Mouse (Mus musculus) urinary bladder, postnatal 36 days (tissue): ENCODE data around the gene Parp2.
A peak's percentile ranks its signal among the peaks of the same experiment; 100 is the strongest.
"Not testable (repeated sequence)": the region's sequence is repeated elsewhere in the genome, so short reads cannot be mapped to it uniquely, and the experiment has no call there.

Experiments used
- DNase-seq, 2 experiments: peaks; one replicate each; pipeline ENCODE4 v3.0.0; 2022; ENCODE audit warnings: low spot score in 2 of 2, mixed read lengths in 1 of 2

Gene Parp2

DNA sequence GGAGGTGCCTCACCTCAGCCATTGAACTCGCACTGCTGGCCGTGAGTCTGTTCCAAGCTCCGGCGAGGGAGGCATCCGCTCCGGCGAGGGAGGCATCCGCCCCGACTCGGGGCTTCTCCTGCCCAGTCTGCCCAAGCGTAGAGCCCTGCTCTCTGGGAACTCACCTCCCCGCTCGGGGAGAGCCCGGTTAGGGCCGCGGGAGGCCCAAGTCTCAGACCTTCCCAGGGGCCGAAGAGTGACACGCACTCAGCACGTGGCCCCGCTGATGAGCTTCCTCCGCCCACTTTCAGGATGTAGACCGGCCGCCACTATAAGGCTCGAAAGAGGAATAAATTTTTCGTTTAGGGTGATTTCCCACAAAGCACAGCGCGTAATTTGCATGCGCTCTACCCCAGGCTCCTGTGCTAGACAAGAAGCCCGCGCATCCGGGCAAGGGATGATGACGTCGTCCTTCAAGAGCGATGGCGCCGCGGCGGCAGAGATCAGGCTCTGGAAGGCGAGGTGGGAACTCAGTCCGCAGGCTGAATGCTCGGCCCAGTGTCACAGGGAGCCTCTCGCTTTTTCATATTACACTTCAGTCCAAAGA, at the start of gene Parp2, which contains the start of gene Ccnb1ip1:
TSS of gene Parp2 (plus strand) at position 355 of the 586 bp plus-strand sequence.
TSS of gene Ccnb1ip1 (minus strand) at position 246 of the 586 bp plus-strand sequence.
- DNase-seq, result peak; percentile 98 to 100

DNA sequence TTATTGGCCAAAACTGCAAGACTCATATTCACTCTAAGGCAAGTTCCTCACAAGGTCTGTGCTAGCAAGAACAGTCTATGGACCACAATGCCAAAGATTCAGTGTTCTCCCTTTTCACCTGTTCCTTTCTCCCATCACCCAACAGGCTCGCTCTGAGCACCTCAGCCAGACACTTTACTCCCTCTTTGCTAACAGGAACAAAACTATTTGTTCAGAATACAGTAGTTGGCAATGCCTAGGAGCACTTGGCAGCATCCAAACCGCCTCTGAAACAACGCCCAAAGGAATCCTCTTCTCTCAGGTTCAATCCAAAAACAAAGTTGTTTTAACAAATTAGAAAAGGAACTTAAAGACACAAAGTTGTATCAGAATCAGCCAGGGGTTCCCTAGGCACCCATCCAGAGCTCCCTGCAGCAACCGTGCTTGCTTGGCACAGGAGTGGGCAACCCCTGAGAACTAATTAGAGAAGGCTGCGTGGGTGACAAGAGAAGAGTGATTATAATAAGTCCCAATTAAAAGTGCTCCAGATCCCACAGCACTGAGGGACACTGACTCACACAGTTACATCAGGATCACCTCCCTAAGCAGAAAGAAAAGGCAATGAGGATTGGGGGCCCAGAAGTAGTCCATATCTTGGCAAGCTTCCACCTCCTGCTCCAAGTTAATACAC, 49.1 kb upstream of the Parp2 start:
- DNase-seq, result no peak

DNA sequence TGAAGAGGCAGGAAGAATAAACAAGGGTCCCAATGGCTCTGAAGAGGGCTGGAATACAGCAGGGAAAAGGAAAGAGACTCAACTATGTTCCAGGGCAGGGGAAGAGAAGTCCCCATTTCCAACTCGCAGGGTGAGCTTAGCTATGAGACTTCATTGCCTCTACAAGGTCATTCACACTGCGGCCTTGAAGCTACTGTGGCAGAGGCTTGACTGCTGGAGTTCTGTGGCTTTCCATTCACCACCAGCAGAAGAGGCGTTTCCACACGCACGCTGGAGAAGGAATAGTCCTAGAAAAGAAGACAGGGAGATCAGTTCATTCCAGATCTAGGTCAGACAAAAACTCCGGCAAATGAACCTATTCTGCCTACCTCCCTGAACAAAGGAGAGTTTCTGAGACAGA, 41.9 kb upstream of the Parp2 start:
- no peak for DNase-seq

DNA sequence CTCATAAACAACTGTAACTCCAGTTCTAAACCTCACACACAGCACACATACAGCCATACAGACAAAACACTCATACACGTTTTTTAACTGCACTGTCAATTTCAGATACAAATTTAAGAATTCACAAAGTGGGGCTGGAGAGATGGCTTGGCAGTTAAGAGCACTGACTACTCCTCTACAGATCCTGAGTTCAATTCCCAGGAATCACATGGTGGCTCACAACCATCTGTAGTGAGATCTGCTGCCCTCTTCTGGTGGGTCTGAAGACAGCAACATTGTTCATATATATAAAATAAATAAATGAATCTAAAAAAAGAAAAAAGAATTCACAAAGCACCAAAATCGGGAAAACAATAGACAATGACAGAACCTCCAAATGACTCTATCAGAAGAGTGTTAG, 36.3 kb upstream of the Parp2 start:
- no peak for DNase-seq

DNA sequence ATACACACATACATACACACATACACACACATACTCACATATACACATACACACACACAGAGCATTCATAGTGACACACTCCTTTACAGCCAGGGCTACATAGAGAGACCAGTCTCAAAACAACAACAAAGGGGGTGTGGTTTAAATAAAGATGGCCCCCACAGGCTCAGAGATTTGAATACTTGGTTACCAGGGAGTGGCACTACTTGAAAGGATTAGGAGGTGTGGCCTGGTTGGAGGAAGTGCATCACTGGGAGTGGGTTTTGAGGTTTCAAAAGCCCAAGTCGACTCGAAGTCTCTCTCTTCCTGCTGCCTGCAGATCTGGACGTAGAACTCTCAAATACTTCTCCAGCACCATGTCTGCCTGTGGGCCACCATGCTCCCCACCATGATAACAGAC, 25.5 kb upstream of the Parp2 start:
- no peak for DNase-seq

DNA sequence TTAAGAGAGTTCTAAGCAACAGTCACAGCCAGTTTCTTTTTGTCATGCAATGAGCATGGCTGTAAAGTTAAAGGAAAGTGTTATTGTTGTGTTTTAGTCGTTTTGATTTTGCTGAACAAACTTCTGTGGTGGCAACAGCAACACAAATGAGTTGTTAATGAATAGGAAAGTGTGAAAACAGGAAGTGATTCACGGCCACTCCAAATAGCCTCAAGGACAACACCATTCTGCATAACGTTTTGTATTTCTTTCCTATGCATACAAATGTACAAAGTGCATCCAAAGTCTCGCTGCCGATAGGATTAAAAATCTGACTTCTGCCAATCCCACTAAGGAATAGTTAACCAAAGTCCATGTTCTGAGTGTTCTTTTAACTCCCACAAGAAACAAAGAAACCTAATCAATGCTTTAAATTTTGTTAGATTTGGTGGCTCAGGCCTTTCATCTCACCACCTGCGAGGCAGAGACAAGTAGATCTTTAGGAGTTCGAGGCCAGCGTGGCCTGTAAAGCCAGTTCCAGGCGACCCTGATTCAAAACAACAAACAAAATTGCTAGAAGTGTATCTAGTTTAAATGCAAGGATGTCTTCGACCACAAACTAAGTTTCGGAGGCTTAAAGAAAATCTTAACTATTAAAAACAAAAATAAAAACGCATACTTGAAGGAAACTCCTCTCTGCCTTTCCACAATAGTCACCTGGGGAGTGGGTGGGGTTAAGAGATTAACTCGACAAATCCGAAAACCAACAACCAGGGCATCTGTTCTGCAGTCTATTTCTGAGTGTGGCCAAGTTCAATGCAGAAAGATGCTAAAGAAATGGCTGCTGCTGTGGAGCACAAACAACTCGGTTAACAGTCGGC, 23.0 kb upstream of the Parp2 start:
- no peak for DNase-seq

DNA sequence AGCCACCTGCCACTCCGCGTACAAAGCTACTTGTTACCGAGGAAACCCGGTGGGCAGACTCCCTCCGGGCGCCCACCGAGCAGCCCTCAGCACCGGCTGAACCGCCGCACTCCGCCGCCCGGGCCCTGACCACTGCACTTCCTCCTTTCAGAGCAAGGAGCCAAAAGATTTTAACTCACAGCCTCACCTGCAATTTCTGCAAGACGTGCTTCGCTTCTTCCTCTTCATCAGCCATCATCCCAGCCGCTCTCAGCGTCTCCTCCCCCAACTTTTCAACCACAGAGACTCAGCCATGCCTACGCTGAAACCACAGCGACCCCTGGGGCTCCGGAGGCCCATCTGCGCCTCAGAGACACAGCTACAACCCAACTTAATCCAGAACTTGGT, 22.4 kb upstream of the Parp2 start, which contains the start of gene Ttc5:
TSS of gene Ttc5 (minus strand) at position 269 of the 387 bp plus-strand sequence.
- DNase-seq, result peak; percentile 89 to 90

DNA sequence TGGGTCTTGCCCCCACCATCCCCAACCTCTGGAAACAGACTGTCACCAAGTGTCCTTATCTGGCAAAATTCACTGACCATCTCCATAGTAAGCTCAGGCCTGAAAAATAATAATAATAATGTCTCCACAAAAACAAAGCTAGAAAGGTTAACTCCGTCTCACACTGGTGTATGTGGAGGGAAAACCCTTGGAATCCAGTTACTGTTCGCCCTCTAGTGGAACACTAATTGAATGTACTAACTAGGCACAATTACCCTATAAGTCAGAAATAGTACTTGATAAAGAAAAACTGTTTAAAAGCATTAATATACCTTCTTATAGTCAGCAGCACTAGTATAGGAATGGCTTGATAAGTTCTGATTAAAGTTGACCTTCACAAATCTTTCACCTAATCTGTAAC, 19.5 kb upstream of the Parp2 start:
- DNase-seq, result no peak

DNA sequence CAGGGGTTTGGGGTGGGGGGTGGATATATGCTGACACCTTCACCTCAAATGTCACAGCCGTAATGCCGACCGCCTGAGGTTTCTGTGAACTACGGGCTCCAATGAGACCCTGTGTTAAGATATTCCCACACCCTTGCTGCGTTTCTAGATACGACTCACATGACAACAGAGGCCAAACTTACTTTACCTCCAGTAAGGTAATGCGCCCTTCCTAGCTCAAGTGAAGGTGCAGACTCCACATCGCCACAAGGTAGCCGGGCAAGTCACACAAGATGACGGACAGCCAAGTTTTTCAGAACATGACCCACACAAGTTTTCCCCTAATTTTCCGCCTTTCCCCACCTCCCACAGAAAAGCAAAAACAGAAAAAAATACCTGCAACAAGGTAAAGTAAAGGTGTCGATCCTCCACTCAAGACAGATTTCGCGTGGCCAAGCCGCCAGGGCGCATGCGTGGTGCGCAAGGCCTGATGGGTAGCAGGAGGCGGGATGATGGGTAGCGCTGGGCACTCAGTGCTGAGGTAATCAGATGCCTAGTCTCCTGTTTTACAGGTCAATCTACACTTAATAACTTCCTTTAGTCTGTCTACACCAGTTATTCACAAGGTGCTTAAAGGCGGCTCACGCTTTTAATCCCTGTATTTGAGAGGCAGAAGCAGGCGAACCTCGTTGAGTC, 12.2 kb upstream of the Parp2 start:
- no peak for DNase-seq

DNA sequence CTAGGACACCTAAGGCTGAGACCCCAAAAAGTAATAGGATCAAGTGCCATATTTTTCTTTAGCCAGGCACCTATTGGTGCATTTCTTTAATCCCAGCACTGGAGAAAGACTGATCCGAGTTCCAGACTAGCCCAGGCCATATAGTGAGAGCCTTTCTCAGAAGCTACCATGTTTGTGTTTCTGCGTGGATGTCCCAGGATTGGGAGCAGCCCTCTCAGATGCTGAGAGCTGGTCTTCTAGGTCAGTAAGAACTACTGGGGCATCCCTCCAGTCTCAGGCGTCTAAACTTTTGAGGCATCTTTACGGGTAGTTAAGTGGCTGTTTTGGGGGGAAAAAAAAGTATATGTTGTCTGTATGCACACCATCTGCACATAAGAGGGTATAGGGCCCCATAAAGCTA, 11.7 kb upstream of the Parp2 start:
- no peak for DNase-seq

DNA sequence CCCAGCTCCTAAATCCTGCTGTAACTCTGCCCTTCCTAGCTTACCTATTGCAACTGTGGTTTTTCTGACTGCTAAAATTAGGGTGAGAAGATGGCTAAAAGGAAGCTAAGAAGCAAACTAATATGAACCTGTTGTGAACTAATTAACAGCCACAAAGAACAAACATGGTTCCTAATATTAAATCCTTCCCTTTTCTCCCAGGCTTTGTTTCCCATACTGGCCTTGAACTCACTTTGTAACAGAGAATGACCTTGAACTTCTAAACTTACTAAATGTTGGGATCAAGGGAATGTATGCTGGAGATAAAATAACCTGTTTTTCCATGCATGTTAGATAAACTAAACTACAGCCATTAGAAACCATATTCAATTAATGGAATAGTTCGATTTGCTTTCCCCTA, 11.2 kb upstream of the Parp2 start:
- no peak for DNase-seq

DNA sequence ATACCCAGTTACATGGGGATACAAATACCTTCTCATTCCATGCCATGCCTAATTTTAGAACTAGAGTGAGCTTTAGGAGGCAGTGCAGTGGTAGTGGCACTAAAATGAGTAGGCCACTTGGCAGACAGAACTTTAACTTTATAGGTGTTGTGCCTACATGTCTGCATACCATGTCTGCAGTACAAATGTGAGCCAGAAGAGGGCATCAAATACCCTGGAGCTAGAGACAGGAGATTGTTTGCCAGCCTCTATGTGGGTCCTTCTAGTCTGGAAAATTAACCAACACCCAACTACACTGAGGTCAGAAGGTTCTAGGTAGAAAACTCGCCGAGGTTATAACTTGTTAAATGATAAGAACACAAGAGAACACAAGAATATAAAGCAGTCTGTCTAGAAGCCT, 9.1 kb upstream of the Parp2 start:
- no peak for DNase-seq

DNA sequence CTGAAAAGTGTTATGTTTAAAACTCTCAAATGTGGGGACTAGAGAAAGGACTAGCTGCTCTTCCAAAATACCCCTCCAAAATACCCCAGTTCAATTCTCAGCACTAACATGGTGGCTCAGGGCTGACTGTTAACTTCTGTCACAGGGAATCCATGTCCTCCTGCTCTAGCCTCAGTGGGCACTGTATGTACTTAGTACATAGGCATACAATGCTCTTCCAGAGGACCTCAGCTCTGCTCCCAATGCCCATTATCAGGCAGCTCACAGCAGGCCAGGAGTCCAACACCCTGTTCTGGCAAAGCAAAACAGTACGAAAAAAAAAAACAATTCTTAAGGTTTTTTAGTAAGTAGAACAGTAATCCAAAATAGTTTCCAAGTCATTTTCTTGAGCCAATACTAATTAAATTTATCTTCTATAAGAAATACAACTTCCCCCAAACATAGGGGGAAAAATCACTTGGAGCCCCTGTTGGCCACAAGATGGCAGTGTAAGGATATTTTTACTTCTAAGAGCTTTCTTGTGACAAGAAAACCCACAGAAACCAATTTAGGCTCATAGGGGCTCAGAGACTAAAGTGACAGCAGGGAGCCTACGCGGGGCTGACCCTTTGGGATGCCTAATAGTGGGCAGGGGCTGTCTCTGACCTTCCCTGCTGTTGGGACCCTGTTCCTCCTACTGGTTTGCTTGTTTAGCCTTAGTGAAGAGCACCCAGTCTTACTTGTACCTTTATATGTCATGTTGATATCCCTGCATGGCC, 8.0 kb upstream of the Parp2 start:
- DNase-seq, result no peak

DNA sequence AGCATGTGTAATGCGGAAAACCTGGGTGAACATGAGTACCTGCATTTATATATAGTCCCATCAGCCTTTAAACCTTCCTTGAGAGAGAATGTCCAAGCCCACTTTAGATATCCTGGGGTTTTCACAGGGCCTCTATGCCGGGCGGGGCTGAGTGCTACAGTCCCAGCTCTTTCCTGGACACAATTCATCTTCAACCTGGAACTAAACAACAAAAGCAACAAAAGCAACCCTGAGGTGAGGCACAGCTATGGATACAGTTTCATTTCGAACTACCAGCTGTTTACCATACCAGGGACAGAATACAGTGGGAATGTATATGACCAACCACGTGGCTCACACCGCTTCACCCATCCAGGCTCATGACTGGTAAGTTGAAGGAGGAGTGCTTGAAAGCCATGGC, 5.2 kb upstream of the Parp2 start:
- no peak for DNase-seq

DNA sequence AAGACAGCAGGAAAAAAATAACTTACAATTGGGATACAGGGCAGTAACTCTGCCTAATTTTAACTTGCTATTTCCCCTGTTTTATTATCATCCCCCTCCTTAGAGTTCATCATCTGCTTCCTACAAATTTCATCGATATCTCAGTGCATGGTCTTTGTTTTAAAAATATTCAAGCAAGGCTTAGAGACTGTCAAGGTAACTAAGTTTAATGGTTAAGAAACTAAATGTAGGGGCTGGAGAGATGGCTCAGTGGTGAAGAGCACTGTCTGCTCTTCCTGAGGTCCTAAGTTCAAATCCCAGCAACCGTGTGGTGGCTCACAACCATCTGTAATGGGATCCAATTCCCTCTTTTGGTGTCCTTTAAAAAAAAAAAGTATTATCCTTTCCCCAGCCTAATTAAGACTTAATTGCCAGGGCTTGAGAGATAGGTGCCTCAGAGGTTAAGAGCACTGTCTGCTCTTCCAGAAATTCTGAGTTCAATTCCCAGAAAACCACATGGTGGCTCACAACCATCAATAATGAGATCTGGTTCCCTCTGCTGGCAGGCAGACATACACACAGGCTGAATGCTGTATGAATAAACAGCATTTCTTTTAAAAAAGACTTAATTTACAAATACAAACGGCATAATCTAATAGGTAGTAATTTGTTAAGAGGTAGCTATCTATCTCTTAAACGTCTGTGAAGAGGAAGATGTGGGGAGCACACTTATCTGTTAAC, 4.6 kb upstream of the Parp2 start:
- no peak for DNase-seq

DNA sequence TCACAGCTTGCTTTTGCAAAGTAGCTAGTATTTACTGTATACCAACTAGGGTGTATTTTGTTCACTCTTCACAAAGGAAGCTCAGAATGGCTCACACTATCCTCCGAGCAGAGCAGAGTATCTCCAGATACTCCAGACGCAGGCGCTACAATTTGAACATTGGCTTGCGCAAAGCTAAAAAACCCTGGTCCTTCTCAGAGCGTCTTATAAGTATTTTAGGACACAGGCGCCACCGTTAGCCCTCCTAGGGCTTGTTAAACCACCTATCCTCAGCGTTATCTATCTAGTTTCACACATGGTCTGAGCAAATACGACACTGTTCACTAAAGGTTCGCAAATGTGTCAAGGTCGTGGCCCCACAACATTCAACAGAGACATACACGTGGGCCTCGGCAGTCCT, 3.0 kb upstream of the Parp2 start:
- DNase-seq, result no peak

DNA sequence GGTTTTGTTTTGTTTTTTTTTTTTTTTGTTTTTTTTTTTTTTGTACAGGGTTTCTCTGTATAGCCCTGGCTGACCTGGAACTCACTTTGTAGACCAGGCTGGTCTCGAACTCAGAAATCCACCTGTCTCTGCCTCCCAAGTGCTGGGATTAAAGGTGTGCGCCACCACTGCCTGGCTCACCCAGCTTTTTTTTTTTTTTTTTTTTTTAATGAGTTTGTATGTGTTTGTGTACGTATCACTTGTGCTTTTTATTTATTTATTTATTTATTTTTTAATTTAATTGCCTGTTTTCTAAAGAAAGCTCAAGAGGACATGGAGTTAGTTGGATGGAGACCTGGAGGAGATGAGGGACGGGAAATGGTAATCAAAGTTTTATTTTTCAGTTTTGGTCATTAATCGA, 1.2 kb upstream of the Parp2 start:
- DNase-seq, result not testable (repeated sequence)

DNA sequence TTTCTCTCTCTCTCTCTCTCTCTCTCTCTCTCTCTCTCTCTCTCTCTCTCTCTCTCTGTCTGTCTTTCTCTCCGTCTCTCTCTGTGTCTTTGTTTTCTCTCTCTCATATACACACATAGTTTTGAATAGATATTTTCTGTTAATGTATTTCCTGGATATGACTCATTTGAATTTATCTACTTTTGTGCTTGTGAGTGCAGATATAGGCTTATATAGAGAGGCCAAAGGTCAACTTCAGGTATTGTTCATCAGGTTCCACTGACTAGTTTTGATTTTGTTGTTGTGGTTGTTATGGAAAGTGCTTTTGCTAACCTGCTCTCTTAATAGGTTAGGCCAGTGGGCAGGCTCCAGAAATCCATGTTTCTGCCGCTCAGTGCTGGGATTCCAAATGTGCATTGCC, 5.4 kb downstream of the Parp2 start:
- DNase-seq, result no peak

DNA sequence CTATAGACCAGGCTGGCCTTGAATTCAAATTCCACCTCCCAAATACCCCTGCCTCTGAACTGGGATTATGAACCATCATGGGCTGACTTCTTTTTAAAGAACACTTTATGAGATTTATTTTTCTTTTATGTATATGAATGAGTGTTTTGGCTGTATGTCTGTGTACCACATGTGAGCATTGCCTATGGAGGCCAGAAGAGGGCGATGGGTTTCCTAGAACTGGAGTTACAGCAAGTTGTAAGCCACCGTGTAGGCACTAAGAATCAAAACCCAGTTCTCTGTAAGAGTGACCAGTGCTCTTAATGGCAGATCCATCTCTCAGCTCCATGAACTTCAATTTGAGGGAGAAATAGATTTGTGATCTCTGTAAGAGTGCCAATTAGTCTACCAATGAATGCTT, 15.6 kb downstream of the Parp2 start:
- DNase-seq, result no peak

DNA sequence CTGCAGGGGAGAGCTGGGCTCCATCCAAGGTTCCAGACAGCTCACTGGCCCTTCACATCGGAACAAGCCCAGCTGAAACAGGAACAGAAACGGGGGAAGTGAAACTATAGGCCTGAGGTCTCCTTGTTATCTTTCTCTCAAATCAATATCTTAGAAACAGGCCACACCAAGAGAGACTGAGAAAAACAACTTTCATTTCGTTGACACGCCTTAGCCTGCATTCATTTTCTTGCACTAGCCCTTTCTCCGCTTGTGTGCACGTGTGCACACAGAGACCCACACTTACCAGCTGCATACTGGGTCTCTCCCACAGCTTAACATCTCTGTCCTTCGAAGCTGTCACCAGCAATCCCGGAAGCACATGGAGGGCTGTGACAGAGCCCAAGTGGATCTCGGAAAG, 16.6 kb downstream of the Parp2 start:
- DNase-seq, result no peak

DNA sequence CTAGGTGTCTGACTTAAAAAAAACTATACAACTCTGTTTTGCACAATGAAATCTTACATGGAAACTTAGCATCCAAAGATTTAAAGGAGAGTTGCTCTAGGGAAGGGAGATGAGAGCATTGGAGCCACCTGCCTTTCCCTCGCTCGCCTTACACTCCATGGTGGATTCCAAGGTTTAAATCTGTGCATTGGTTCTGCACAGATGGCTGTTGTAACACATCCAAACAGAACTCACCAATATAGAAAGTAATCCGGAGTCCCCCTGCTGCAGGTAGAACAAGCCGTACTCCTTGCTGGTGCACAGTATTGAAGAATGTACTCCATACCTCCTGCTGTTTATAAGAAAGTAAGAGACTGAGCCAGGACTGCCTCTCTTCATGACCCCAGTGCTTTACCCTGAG, 18.9 kb downstream of the Parp2 start:
- DNase-seq, result no peak
